Mouse (Mus musculus) lung, embryonic 14.5 days (tissue): Measurements from ENCODE around the gene Rpl31. TPM values are rescaled to one million over a fixed set of nuclear protein-coding genes. Genes with fewer than 3 reads are reported as not detected.

Source experiments
- ATAC-seq: fragments of 200-750 bp; cut with Nextera tagmentation; 2 replicates; pipeline ENCODE4 v1.8.0; 2017; ENCODE audit warnings: mild to moderate bottlenecking, moderate TSS enrichment, moderate library complexity; ENCODE audit not compliant: insufficient read depth
- DNase-seq: peaks from one replicate; pipeline ENCODE4 v3.0.0-alpha.2; 2015
- H3K27ac ChIP-seq: fragments of 300-500 bp; sonication (generic); 2 replicates; pipeline ENCODE4 v1.5.1; 2014; ENCODE audit warnings: low read depth, mild to moderate bottlenecking, moderate library complexity
- H3K27me3 ChIP-seq: fragments of 300-500 bp; sonication (generic); 2 replicates; pipeline ENCODE4 v1.6.1; 2014; ENCODE audit warnings: low read length, control low read depth; ENCODE audit not compliant: insufficient read depth
- H3K36me3 ChIP-seq: fragments of 300-500 bp; sonication (generic); 2 replicates; pipeline ENCODE4 v1.6.1; 2014; ENCODE audit warnings: control low read depth; ENCODE audit not compliant: insufficient read depth
- H3K4me1 ChIP-seq: fragments of 300-500 bp; sonication (generic); 2 replicates; pipeline ENCODE4 v1.6.1; 2014; ENCODE audit warnings: antibody characterized with exemption, control low read depth; ENCODE audit not compliant: insufficient read depth
- H3K4me2 ChIP-seq: fragments of 300-500 bp; sonication (generic); 2 replicates; pipeline ENCODE4 v1.6.1; 2014; ENCODE audit warnings: mild to moderate bottlenecking
- H3K4me3 ChIP-seq: fragments of 300-500 bp; sonication (generic); 2 replicates; pipeline ENCODE4 v1.5.1; 2014; ENCODE audit warnings: low read depth, low read length
- H3K9ac ChIP-seq: fragments of 300-500 bp; sonication (generic); 2 replicates; pipeline ENCODE4 v1.6.1; 2014
- H3K9me3 ChIP-seq: fragments of 300-500 bp; sonication (generic); 2 replicates; pipeline ENCODE4 v1.6.1; 2016; ENCODE audit warnings: low read depth, low read length, control low read depth
- CTCF ChIP-seq: IDR thresholded peaks from 2 replicates; pipeline ENCODE4 v1.5.1; 2016; ENCODE audit warnings: antibody characterized with exemption, low read depth
- WGBS: fragments of 180-500 bp; shearing (Covaris S2); extraction: QIAGEN DNeasy Blood & Tissue Kit; methylation state at CpG from one replicate; pipeline ENCODE4 v1.1.7; 2014; 5-methylcytosine and 5-hydroxymethylcytosine counted together
- polyA plus RNA-seq: library from polyadenylated mRNA; unstranded; fragments of >200 nt; fragmentation: Nextera tagmentation; extraction: Ambion mirVana; gene quantifications from 2 replicates; pipeline ENCODE4 v1.2.1, GENCODE M21; 2014

The Rpl31 gene
- polyA plus RNA-seq, 1 experiment from 2014 or later, result 719 TPM

- WGBS, result 85% methylated on average over 4 of the region's 4 CpGs
- ATAC-seq, result no peak
- H3K36me3 ChIP-seq, result no peaks in the 10 kb centered on the region
Measured at GRCm38 (mm10) chr1:39332456-39332855, 35.2 kb upstream of the Rpl31 start.

GRCm38 (mm10) chr1:39335561-39336196 is 32.0 kb upstream of the Rpl31 start:
- DNase-seq (peak; percentile 49), ATAC-seq (peak; percentile 75; the same call in 1 of the 2 replicates)
- Histone ChIP-seq H3K36me3 (no peaks in the 10 kb centered on the region), H3K9ac (no peak overlapping the region), H3K4me2 (peak overlapping the region; percentile 19; the same call in 1 of the 2 replicates), H3K4me3 (no peak overlapping the region), H3K4me1 (no peaks in the 10 kb centered on the region), H3K27me3 (no peaks in the 10 kb centered on the region), H3K27ac (no peak overlapping the region; the same call in 1 of the 2 replicates), H3K9me3 (no peaks in the 10 kb centered on the region)
- TF ChIP-seq CTCF, result no peak
- WGBS, result 24% methylated on average over 15 of the region's 15 CpGs

More at GRCm38 (mm10) chr1:39332456-39332855, 35.2 kb upstream of the Rpl31 start:
- no peak overlapping the region for H3K4me3 ChIP-seq
- H3K9ac ChIP-seq, result no peak overlapping the region
- H3K27me3 ChIP-seq, result no peaks in the 10 kb centered on the region
- no peaks in the 10 kb centered on the region for H3K4me1 ChIP-seq
- DNase-seq, result no peak
- H3K4me2 ChIP-seq, result no peak overlapping the region
- H3K9me3 ChIP-seq, result no peaks in the 10 kb centered on the region
- no peak overlapping the region for H3K27ac ChIP-seq
- no peak for TF ChIP-seq CTCF

DNA sequence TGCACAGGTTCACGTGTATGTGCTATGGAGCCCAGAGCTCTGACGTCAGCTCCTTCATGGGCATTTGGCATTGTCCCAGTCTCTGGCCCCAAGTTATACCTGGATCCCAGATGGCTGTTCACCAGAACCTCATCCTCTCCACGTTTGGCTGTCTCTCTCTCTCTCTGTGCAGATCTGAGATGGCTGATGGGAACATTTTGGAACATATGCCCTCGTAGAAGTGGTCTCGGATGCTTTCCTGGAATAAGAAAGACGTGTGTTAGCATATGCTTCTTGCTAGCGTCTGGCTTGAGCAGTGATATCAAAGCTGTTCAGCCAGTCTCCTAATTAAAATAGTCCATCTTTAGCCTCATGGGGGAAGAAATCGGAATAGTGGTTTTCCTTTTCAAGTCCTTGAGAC is 30.9 kb upstream of the Rpl31 start:
- Histone ChIP-seq H3K9ac (no peak overlapping the region), H3K4me2 (no peak overlapping the region), H3K36me3 (no peaks in the 10 kb centered on the region), H3K27ac (no peak overlapping the region), H3K9me3 (no peaks in the 10 kb centered on the region), H3K27me3 (no peaks in the 10 kb centered on the region), H3K4me3 (no peak overlapping the region), H3K4me1 (no peaks in the 10 kb centered on the region)
- WGBS, result 78% methylated on average over 8 of the region's 8 CpGs
- TF ChIP-seq CTCF, result no peak
- ATAC-seq (no peak), DNase-seq (no peak)

DNA sequence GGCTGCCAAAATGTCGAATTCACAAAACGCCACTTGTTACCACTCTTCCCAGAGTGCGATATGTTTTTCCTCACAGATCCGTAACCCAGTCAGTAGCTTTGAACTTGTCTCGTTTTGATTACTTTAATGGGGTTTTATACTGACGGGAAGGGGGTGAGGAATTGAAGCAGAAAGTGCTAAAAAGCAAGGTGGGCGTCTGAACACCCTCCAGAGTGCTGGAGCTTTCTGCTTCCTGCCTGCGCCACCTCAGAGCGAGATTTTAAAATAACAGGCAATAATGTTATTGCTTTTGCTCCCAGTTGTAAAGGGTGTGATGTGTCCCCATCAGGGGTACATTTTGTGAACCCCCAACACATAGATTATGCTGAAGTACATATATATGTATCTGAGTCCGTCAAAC is 28.8 kb upstream of the Rpl31 start:
- no peak for TF ChIP-seq CTCF
- no peak overlapping the region for H3K27ac ChIP-seq
- H3K9me3 ChIP-seq, result no peaks in the 10 kb centered on the region
- H3K27me3 ChIP-seq, result no peaks in the 10 kb centered on the region
- no peak overlapping the region for H3K4me2 ChIP-seq
- ATAC-seq (no peak), DNase-seq (no peak)
- H3K4me1 ChIP-seq, result no peaks in the 10 kb centered on the region
- no peak overlapping the region for H3K9ac ChIP-seq
- no peak overlapping the region for H3K4me3 ChIP-seq
- WGBS, result 62% methylated on average over 10 of the region's 10 CpGs
- no peaks in the 10 kb centered on the region for H3K36me3 ChIP-seq

- Histone ChIP-seq H3K9ac (no peak overlapping the region), H3K27ac (no peak overlapping the region), H3K36me3 (no peaks in the 10 kb centered on the region), H3K4me2 (no peak overlapping the region), H3K4me1 (no peaks in the 10 kb centered on the region), H3K9me3 (no peaks in the 10 kb centered on the region), H3K27me3 (no peaks in the 10 kb centered on the region), H3K4me3 (no peak overlapping the region)
- ATAC-seq (no peak), DNase-seq (no peak)
- TF ChIP-seq CTCF, result no peak
- WGBS, result 31% methylated on average over 5 of the region's 5 CpGs
Measured at GRCm38 (mm10) chr1:39339455-39339854, 28.2 kb upstream of the Rpl31 start.

- no peak for TF ChIP-seq CTCF
- Histone ChIP-seq H3K9ac (no peak overlapping the region), H3K4me2 (no peak overlapping the region), H3K27me3 (no peaks in the 10 kb centered on the region), H3K9me3 (no peaks in the 10 kb centered on the region), H3K27ac (no peak overlapping the region), H3K4me3 (no peak overlapping the region), H3K36me3 (no peaks in the 10 kb centered on the region), H3K4me1 (no peaks in the 10 kb centered on the region)
- WGBS, result 38% methylated on average over 6 of the region's 6 CpGs
- ATAC-seq, result no peak
- no peak for DNase-seq
Measured at GRCm38 (mm10) chr1:39340156-39340555, 27.5 kb upstream of the Rpl31 start.

DNA sequence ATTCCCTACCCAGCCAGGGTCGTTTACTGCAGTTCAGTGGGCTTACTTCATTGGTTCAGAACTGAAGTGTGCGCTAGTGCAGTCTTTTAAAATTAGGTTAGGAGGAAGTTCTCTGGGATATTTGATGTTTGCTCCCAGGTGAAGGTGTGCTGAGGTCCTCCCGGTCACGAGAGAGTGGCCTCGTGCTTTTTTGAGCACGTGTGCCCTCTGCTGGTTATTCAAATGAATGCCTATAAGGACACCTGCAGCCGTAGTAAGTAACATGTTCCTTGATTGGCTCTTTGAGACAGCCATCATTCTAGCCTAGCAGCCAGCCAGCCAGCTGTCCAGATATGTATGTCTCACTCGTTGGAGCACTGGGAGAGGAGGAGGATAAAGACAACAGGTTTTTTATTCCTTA is 27.0 kb upstream of the Rpl31 start:
- no peaks in the 10 kb centered on the region for H3K27me3 ChIP-seq
- H3K36me3 ChIP-seq, result no peaks in the 10 kb centered on the region
- no peak overlapping the region for H3K27ac ChIP-seq
- no peaks in the 10 kb centered on the region for H3K9me3 ChIP-seq
- H3K4me2 ChIP-seq, result no peak overlapping the region
- WGBS, result 14% methylated on average over 8 of the region's 8 CpGs
- no peak overlapping the region for H3K4me3 ChIP-seq
- DNase-seq (peak; percentile 81), ATAC-seq (0 out of 2 replicates have a peak, but pooled peaks have one; percentile 21)
- peak; percentile 78 for TF ChIP-seq CTCF
- no peak overlapping the region for H3K9ac ChIP-seq
- no peaks in the 10 kb centered on the region for H3K4me1 ChIP-seq
